Mouse (Mus musculus) heart, postnatal 25 days (tissue): ENCODE measurements around the gene Slc6a12. TPM values are rescaled to one million over a fixed set of nuclear protein-coding genes. Genes with fewer than 3 reads are reported as not detected.

Experiments used
- DNase-seq: peaks from one replicate; pipeline ENCODE4 v3.0.0; 2022; ENCODE audit warnings: low spot score
- intact Hi-C: fragments of 180-260 bp; cut with DNase I; formaldehyde crosslinking; loops from one replicate; pipeline ENCODE4 v1.15.1; 2025
- microRNA-seq: library from miRNA; unstranded; fragments of <30 nt; microRNA quantifications from one replicate; pipeline ENCODE4 v1.2.0, GENCODE M21; 2022
- total RNA-seq, 2 experiments: library from RNA; stranded (reverse); gene quantifications; 2 replicates each; pipeline ENCODE4 v1.2.3; 2021

The Slc6a12 gene
- total RNA-seq, 2 experiments from 2014 or later, result 0.22 TPM; not detected in 1

- intact Hi-C loops, result no loop called here
- DNase-seq, result no peak
Measured at GRCm38 (mm10) chr6:121402661-121403244, 59.9 kb downstream of the Slc6a12 start.

- intact Hi-C loops, result no loop called here
- no peak for DNase-seq
Measured at GRCm38 (mm10) chr6:121405311-121405710, 62.4 kb downstream of the Slc6a12 start.

GRCm38 (mm10) chr6:121407571-121408011 lies 64.7 kb downstream of the Slc6a12 start:
- no peak for DNase-seq
- intact Hi-C loops, result no loop called here

- no peak for DNase-seq
- intact Hi-C loops, result no loop called here
Measured at GRCm38 (mm10) chr6:121412558-121413297, 69.9 kb downstream of the Slc6a12 start.

Small RNAs within 50 kb of the gene (microRNA-seq; reads per million reads assigned to microRNA genes)
- gene Gm24855, result not detected

Other genes with a start within 250 kb of the Slc6a12 start
- gene Mical3, start 212.1 kb upstream of the Slc6a12 start, total RNA-seq, result 100 to 1,000 TPM; 123 to 140 TPM
- 1 to 10 TPM; 6.9 to 7.1 TPM for gene Pex26, start 159.4 kb upstream of the Slc6a12 start, total RNA-seq
- gene Tuba8, start 132.4 kb upstream of the Slc6a12 start, total RNA-seq, result 100 to 1,000 TPM; 162 to 166 TPM
- 1 to 10 TPM; 1.1 to 1.5 TPM for gene Usp18, start 97.2 kb upstream of the Slc6a12 start, total RNA-seq
- gene Slc6a13, start 42.8 kb upstream of the Slc6a12 start, total RNA-seq, result under 1 TPM; 0.21 to 0.28 TPM
- under 1 TPM; 0.39 to 0.61 TPM for gene Iqsec3, start 130.6 kb downstream of the Slc6a12 start, total RNA-seq